Mouse (Mus musculus): Measurements from ENCODE around the gene D17Wsu92e. TPM values are rescaled to one million over a fixed set of nuclear protein-coding genes. Genes with fewer than 3 reads are reported as not detected.

D17Wsu92e gene
- polyA plus RNA-seq, 1 experiment = 65.1 TPM

DNA sequence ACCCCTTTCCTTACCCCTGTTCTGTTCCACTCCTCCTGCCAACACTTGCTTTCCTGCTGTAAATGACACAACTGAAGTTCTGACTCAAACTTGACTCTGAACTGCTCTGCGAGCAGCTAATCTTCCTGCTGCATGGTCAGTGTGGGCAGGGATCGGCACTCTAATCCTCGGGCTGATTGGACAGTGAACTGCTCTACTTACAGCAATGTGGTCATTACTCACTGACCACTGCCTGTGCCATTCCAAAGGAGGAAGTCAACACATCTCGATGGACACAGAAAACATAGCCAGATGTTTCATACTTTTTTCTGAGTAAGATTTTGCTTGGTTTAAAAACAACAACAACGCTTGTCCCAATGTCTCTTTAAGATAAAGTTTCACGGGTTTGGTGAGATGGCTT is 55.4 kb downstream of the D17Wsu92e start:
- Histone ChIP-seq H3K27me3 (ENCODE audit: control insufficient read depth, insufficient read depth, insufficient read length) (no peaks in the 10 kb centered on the region), H3ac (ENCODE audit: control insufficient read depth, insufficient read length, low read depth) (no peak overlapping the region), H3K4me3 (ENCODE audit: insufficient read depth, poor library complexity, severe bottlenecking) (no peak overlapping the region), H3K79me3 (ENCODE audit: low read depth) (peaks cover 21% of the 10 kb centered on the region), H3K36me3 (ENCODE audit: control insufficient read depth, insufficient read depth) (peaks cover 39% of the 10 kb centered on the region), H3K79me2 (ENCODE audit: control insufficient read depth, insufficient read depth) (peaks cover 69% of the 10 kb centered on the region)
- TF ChIP-seq MAX (IDR thresholded peaks at IDR 0.05) = no peak
- no peak for TF ChIP-seq CEBPB (IDR thresholded peaks at IDR 0.05; ENCODE audit: low read depth)
- no peak for TF ChIP-seq MYOD1 (IDR thresholded peaks at IDR 0.05; ENCODE audit: control insufficient read depth, insufficient read length, low read depth)
- no peak for TF ChIP-seq MYOG (IDR thresholded peaks at IDR 0.05; ENCODE audit: control insufficient read depth, extremely low read depth, insufficient read length)
- no peak for TF ChIP-seq CTCF (IDR thresholded peaks at IDR 0.05; ENCODE audit: control insufficient read depth, insufficient read depth, insufficient read length)
- TF ChIP-seq USF1 (IDR thresholded peaks at IDR 0.05; ENCODE audit: low read depth) = no peak
- no peak for TF ChIP-seq FOSL1 (IDR thresholded peaks at IDR 0.05; ENCODE audit: insufficient read depth, low read length, poor library complexity, severe bottlenecking)

DNA sequence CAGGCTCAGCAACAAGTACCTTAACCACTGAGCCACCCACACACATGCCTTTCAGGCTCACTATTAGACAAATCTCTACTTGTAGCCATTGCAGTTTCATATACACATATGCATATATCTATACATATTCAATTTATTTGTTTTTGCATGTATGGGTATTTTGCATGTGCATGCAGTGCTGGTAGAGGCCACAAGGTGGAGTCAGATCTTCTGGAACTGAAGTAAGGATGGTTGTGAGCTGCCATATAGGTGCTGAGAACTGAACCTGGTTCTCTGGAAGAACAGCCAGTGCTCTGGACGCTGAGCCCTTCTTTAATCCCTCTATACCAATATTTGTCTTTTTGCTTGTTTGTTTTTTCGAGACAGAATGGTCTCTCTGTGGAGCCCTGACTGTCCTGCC is 56.0 kb downstream of the D17Wsu92e start:
- no peak overlapping the region for H3ac ChIP-seq (ENCODE audit: control insufficient read depth, insufficient read length, low read depth)
- H3K79me2 ChIP-seq (ENCODE audit: control insufficient read depth, insufficient read depth) = peaks cover 69% of the 10 kb centered on the region
- TF ChIP-seq MYOD1 (IDR thresholded peaks at IDR 0.05; ENCODE audit: control insufficient read depth, insufficient read length, low read depth) (no peak), MAX (IDR thresholded peaks at IDR 0.05) (no peak), MYOG (IDR thresholded peaks at IDR 0.05; ENCODE audit: control insufficient read depth, extremely low read depth, insufficient read length) (no peak), FOSL1 (IDR thresholded peaks at IDR 0.05; ENCODE audit: insufficient read depth, low read length, poor library complexity, severe bottlenecking) (no peak), CEBPB (IDR thresholded peaks at IDR 0.05; ENCODE audit: low read depth) (no peak), CTCF (IDR thresholded peaks at IDR 0.05; ENCODE audit: control insufficient read depth, insufficient read depth, insufficient read length) (no peak), USF1 (IDR thresholded peaks at IDR 0.05; ENCODE audit: low read depth) (no peak)
- peaks cover 23% of the 10 kb centered on the region for H3K79me3 ChIP-seq (ENCODE audit: low read depth)
- H3K4me3 ChIP-seq (ENCODE audit: insufficient read depth, poor library complexity, severe bottlenecking) = no peak overlapping the region
- H3K36me3 ChIP-seq (ENCODE audit: control insufficient read depth, insufficient read depth) = peaks cover 39% of the 10 kb centered on the region
- no peaks in the 10 kb centered on the region for H3K27me3 ChIP-seq (ENCODE audit: control insufficient read depth, insufficient read depth, insufficient read length)

DNA sequence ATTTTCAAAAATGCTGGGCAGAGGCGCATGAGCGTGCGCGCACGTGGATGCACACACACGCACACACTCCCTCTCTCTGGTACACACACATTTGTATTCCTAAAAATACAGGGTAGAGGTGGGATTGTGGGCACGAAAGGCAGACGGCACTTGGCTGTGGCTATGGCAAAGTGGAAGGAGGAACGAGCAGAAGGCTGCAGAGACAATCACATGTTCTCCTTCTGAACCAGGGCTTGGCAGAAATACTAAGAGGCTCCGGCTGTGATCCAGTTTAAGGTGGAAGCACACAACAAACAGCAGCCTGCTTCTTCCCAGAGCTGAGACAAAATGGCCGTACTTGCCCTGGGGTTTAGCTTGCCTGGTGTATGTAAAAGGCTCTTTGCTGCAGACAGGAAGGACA is 57.6 kb downstream of the D17Wsu92e start:
- Histone ChIP-seq H3K27me3 (ENCODE audit: control insufficient read depth, insufficient read depth, insufficient read length) (no peaks in the 10 kb centered on the region), H3K4me3 (ENCODE audit: insufficient read depth, poor library complexity, severe bottlenecking) (no peak overlapping the region), H3ac (ENCODE audit: control insufficient read depth, insufficient read length, low read depth) (no peak overlapping the region), H3K79me3 (ENCODE audit: low read depth) (peaks cover 15% of the 10 kb centered on the region), H3K79me2 (ENCODE audit: control insufficient read depth, insufficient read depth) (peaks cover 68% of the 10 kb centered on the region), H3K36me3 (ENCODE audit: control insufficient read depth, insufficient read depth) (peaks cover 29% of the 10 kb centered on the region)
- TF ChIP-seq USF1 (IDR thresholded peaks at IDR 0.05; ENCODE audit: low read depth) (no peak), MAX (IDR thresholded peaks at IDR 0.05) (no peak), MYOD1 (IDR thresholded peaks at IDR 0.05; ENCODE audit: control insufficient read depth, insufficient read length, low read depth) (no peak), MYOG (IDR thresholded peaks at IDR 0.05; ENCODE audit: control insufficient read depth, extremely low read depth, insufficient read length) (no peak), CTCF (IDR thresholded peaks at IDR 0.05; ENCODE audit: control insufficient read depth, insufficient read depth, insufficient read length) (no peak), FOSL1 (IDR thresholded peaks at IDR 0.05; ENCODE audit: insufficient read depth, low read length, poor library complexity, severe bottlenecking) (no peak), CEBPB (IDR thresholded peaks at IDR 0.05; ENCODE audit: low read depth) (no peak)

DNA sequence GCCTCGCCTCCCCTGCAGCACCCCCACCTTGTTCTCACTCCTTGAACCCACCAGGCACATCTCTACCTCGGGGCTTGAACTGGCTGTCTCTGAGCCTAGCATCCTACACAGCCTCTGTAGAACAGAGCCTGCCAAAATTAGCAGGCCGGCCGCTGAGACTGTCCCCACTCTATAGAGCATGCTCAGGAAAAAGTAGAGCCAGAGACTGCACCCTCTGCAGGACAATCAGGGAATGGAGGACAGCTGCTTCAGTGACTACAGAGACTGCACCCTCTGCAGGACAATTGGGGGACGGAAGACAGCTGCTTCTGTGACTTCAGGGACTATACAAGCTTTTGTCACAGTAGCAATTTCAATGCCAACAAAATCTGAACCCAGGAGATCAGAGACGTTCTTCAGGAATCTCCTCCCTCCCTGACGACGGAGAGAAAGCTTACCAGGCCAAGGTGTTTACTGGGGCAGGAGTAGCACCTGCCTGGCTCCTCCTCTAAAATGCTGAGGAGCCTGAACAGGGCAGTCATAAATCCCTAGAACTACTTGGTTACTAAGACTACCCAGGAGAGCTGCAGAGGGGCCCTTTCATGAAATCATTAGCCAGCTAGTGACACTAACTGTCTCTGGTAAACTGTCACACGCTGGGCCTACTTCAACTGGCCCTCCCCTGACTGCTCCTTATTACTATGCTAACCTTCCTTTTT is 58.7 kb downstream of the D17Wsu92e start:
- no peak overlapping the region for H3ac ChIP-seq (ENCODE audit: control insufficient read depth, insufficient read length, low read depth)
- H3K79me3 ChIP-seq (ENCODE audit: low read depth) = peaks cover 17% of the 10 kb centered on the region
- H3K79me2 ChIP-seq (ENCODE audit: control insufficient read depth, insufficient read depth) = peaks cover 69% of the 10 kb centered on the region
- H3K36me3 ChIP-seq (ENCODE audit: control insufficient read depth, insufficient read depth) = peaks cover 27% of the 10 kb centered on the region
- H3K27me3 ChIP-seq (ENCODE audit: control insufficient read depth, insufficient read depth, insufficient read length) = no peaks in the 10 kb centered on the region
- TF ChIP-seq CTCF (IDR thresholded peaks at IDR 0.05; ENCODE audit: control insufficient read depth, insufficient read depth, insufficient read length) (peak; percentile 86), FOSL1 (IDR thresholded peaks at IDR 0.05; ENCODE audit: insufficient read depth, low read length, poor library complexity, severe bottlenecking) (no peak), MYOD1 (IDR thresholded peaks at IDR 0.05; ENCODE audit: control insufficient read depth, insufficient read length, low read depth) (peak; percentile 41)
- H3K4me3 ChIP-seq (ENCODE audit: insufficient read depth, poor library complexity, severe bottlenecking) = no peak overlapping the region

DNA sequence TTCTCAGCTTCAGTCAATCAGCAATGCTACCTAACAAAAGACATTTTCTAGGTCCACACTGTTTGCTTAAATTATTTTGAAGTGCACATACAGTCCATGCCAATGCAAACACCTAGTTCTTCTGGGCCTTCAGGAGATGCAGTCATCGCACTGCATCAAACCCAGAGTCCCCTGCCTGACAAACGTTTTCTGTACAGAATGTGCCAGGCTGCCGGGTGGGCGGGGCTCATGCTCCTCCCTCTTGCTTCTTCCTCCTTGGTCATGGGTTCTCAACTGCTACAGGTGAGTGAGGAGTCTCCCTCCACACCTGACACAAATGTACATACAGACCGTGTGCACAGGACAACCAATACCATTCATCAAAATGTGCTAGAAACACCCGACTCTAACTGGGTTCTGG is 60.3 kb downstream of the D17Wsu92e start:
- peaks cover 14% of the 10 kb centered on the region for H3K36me3 ChIP-seq (ENCODE audit: control insufficient read depth, insufficient read depth)
- H3ac ChIP-seq (ENCODE audit: control insufficient read depth, insufficient read length, low read depth) = no peak overlapping the region
- H3K4me3 ChIP-seq (ENCODE audit: insufficient read depth, poor library complexity, severe bottlenecking) = no peak overlapping the region
- peaks cover 15% of the 10 kb centered on the region for H3K79me3 ChIP-seq (ENCODE audit: low read depth)
- peaks cover 71% of the 10 kb centered on the region for H3K79me2 ChIP-seq (ENCODE audit: control insufficient read depth, insufficient read depth)
- no peaks in the 10 kb centered on the region for H3K27me3 ChIP-seq (ENCODE audit: control insufficient read depth, insufficient read depth, insufficient read length)
- TF ChIP-seq CTCF (IDR thresholded peaks at IDR 0.05; ENCODE audit: control insufficient read depth, insufficient read depth, insufficient read length) (no peak), MYOD1 (IDR thresholded peaks at IDR 0.05; ENCODE audit: control insufficient read depth, insufficient read length, low read depth) (no peak), MYOG (IDR thresholded peaks at IDR 0.05; ENCODE audit: control insufficient read depth, extremely low read depth, insufficient read length) (no peak), FOSL1 (IDR thresholded peaks at IDR 0.05; ENCODE audit: insufficient read depth, low read length, poor library complexity, severe bottlenecking) (no peak), USF1 (IDR thresholded peaks at IDR 0.05; ENCODE audit: low read depth) (no peak), MAX (IDR thresholded peaks at IDR 0.05) (no peak), CEBPB (IDR thresholded peaks at IDR 0.05; ENCODE audit: low read depth) (no peak)

All from C2C12 (cell line).